8 mouse cellular contexts compared by ENCODE assay signal in the genomic region with DNA sequence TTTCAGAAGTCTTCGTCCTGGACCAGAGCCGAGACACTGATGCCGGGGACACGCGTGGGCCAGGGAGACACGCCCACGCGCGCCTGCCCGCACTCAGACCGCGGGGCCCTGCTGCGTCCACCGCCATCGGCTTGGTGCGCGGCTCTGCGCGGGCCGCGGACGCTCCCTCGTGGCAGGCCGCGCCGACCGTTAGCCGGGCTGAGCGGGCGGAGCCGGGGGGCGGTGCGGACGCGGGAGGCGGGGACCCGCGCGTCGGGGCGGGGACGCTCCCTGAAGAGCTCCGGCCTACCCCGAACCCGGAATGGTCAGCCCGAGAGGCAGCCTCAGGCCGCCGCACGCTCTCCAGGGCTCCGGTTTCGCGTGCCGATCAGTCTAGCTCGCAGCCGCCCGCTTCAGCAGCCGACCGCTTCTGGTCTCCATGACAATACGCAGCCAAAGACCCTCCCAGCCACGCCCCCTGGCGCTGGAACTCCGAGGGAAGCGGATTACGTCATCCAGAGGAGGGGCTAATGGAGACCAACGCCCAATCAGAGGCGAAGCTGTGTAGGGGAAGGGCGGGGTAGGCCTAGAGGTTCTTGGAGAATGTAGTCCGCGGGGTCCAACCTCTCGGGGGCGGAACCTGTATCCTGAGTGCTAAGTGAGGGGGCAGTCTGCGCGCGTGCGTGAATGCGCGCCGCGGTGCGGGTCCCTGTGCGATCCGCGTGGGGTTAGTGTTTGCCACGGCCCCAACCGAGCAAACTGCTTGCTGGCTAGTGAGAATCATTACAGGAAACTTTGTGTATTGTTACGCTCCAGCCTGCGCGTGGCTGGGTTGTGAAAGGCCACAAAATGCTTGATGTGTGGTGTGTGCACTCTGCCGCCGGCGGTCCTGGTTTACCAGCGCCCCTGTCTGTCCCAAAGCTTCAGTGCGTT. TPM values are rescaled to one million over a fixed set of nuclear protein-coding genes. Genes with fewer than 3 reads are reported as not detected.
DNase-seq lines count a peak whose midpoint lies in the region; ATAC-seq lines count a peak whose summit lies in the region.

No protein-coding gene starts in this region.

- ATAC-seq in megakaryocyte, adult 5-6 weeks (ENCODE audit: poor library complexity, severe bottlenecking) = peak; percentile 87

- peak; percentile 93 to 96 for DNase-seq in adrenal gland, adult 18-20 months (ENCODE audit: low spot score in 2 of 2)
- peak; percentile 100 for DNase-seq in embryo, embryonic 10.5 days (ENCODE audit: low spot score)
- peak; percentile 92 for DNase-seq in gastrocnemius, postnatal 10 days
- DNase-seq in induced T-regulatory cell, adult 2 months (ENCODE audit: low read depth) = peak; percentile 96
- peak; percentile 88 to 92 for DNase-seq in left cerebral cortex, adult 8-10 months (ENCODE audit: low spot score in 2 of 2)
- peak; percentile 92 for DNase-seq in right cerebral cortex, adult 18-20 months
- DNase-seq in urinary bladder, adult 2 months (ENCODE audit: low spot score) = peak; percentile 88

RNA-seq across cellular contexts. Expression of a gene that starts 1.5 kb away (rescaled TPM):
- total RNA-seq in adrenal gland, adult 18-20 months (2021) = 1 to 10 TPM; 1.0 to 2.0 TPM
- 1 to 10 TPM in 1 of 2 experiments, under 1 TPM in 1; 0.09 to 1.7 TPM for total RNA-seq in gastrocnemius, postnatal 10 days (2021)
- under 1 TPM in 3 of 4 experiments, not detected in 1; 0.30 to 0.35 (median 0.30) TPM for total RNA-seq in left cerebral cortex, adult 8-10 months (2022)
- 0.07 and 0.09 TPM in 2 replicates for total RNA-seq in megakaryocyte, adult 5-6 weeks (2015)
- total RNA-seq in megakaryocyte, adult 5-6 weeks (2017) = not detected in 2 replicates
- 0.14 and 0.19 TPM in 2 replicates for polyA plus RNA-seq in urinary bladder, adult 2 months (2012; rRNA removed)

Comparison
In these comparisons a context has a peak if more than half of its experiments do, and no peak if none do; other contexts are left out.
1. Peak in every context shown above with its lines: DNase-seq and ATAC-seq.